Mouse (Mus musculus): ENCODE results near the gene Naa15. TPM values are rescaled to one million over a fixed set of nuclear protein-coding genes. Genes with fewer than 3 reads are reported as not detected.
"Not testable (repeated sequence)": the region's sequence is repeated elsewhere in the genome, so short reads cannot be mapped to it uniquely, and the experiment has no call there.

The Naa15 gene
- polyA plus RNA-seq, 1 experiment from 2014 or later = 34.5 TPM

- no peak overlapping the region for H3K4me3 ChIP-seq (replicated peaks)
- peaks cover 32% of the 10 kb centered on the region for H3K27me3 ChIP-seq
- H3K4me2 ChIP-seq = no peak overlapping the region
- no peak for ATAC-seq (ENCODE audit: low read depth)
- H3K36me3 ChIP-seq = no peaks in the 10 kb centered on the region
- DNase-seq = no peak
- no peaks in the 10 kb centered on the region for H3K9me3 ChIP-seq (replicated peaks)
- peaks cover 26% of the 10 kb centered on the region for H3K4me1 ChIP-seq (replicated peaks)
- 63% methylated on average over 3 of the region's 3 CpGs for WGBS (ENCODE audit: insufficient replicate concordance)
- H3K9ac ChIP-seq = no peak overlapping the region
- no peak overlapping the region for H3K27ac ChIP-seq
Observed at GRCm38 (mm10) chr3:51394881-51395280, 20.1 kb upstream of the Naa15 start.

- Histone ChIP-seq H3K4me1 (replicated peaks) (peaks cover 20% of the 10 kb centered on the region), H3K27ac (no peak overlapping the region), H3K36me3 (no peaks in the 10 kb centered on the region), H3K4me3 (replicated peaks) (peak overlapping the region; percentile 67; the same call in 1 of the 2 replicates), H3K4me2 (peak overlapping the region; percentile 76; the same call in 1 of the 2 replicates), H3K9me3 (replicated peaks) (no peaks in the 10 kb centered on the region), H3K27me3 (peaks cover 33% of the 10 kb centered on the region), H3K9ac (no peak overlapping the region)
- DNase-seq = no peak
- ATAC-seq (ENCODE audit: low read depth) = no peak
- 31% methylated on average over 19 of the region's 19 CpGs for WGBS (ENCODE audit: insufficient replicate concordance)
Observed at GRCm38 (mm10) chr3:51395461-51396145, 19.3 kb upstream of the Naa15 start.

GRCm38 (mm10) chr3:51396219-51397068 lies 18.5 kb upstream of the Naa15 start, which contains the start of gene Mgarp:
TSS of gene Mgarp (minus strand) at chr3:51396738.
- ATAC-seq (ENCODE audit: low read depth) = peak; percentile 91
- WGBS (ENCODE audit: insufficient replicate concordance) = 2% methylated on average over 41 of the region's 41 CpGs
- peak within 1 kb of the TSS; percentile 67 for H3K4me3 ChIP-seq (replicated peaks)
- peak; percentile 76 for DNase-seq
- H3K36me3 ChIP-seq = no peaks in the 10 kb centered on the region
- H3K9me3 ChIP-seq (replicated peaks) = no peaks in the 10 kb centered on the region
- H3K4me2 ChIP-seq = peak within 1 kb of the TSS; percentile 76
- no peak within 1 kb of the TSS for H3K27ac ChIP-seq
- peaks cover 35% of the 10 kb centered on the region for H3K27me3 ChIP-seq
- H3K4me1 ChIP-seq (replicated peaks) = peaks cover 21% of the 10 kb centered on the region
- peak within 1 kb of the TSS; percentile 61 for H3K9ac ChIP-seq

- Histone ChIP-seq H3K36me3 (peaks cover 4% of the 10 kb centered on the region), H3K9me3 (replicated peaks) (no peaks in the 10 kb centered on the region), H3K4me2 (no peak overlapping the region), H3K9ac (no peak overlapping the region), H3K27me3 (peaks cover 35% of the 10 kb centered on the region), H3K4me1 (replicated peaks) (peaks cover 21% of the 10 kb centered on the region), H3K4me3 (replicated peaks) (no peak overlapping the region), H3K27ac (no peak overlapping the region)
- DNase-seq (no peak), ATAC-seq (ENCODE audit: low read depth) (no peak)
- 69% methylated on average over 15 of the region's 15 CpGs for WGBS (ENCODE audit: insufficient replicate concordance)
Observed at GRCm38 (mm10) chr3:51397700-51398299, 17.1 kb upstream of the Naa15 start.

GRCm38 (mm10) chr3:51398667-51399066 lies 16.3 kb upstream of the Naa15 start:
- Histone ChIP-seq H3K9ac (no peak overlapping the region), H3K4me1 (replicated peaks) (peaks cover 21% of the 10 kb centered on the region), H3K27ac (no peak overlapping the region), H3K4me3 (replicated peaks) (no peak overlapping the region), H3K4me2 (no peak overlapping the region), H3K36me3 (peaks cover 12% of the 10 kb centered on the region), H3K27me3 (peaks cover 35% of the 10 kb centered on the region), H3K9me3 (replicated peaks) (no peaks in the 10 kb centered on the region)
- DNase-seq (no peak), ATAC-seq (ENCODE audit: low read depth) (no peak)
- WGBS (ENCODE audit: insufficient replicate concordance) = 21% methylated on average over 3 of the region's 3 CpGs

GRCm38 (mm10) chr3:51399531-51399930 lies 15.4 kb upstream of the Naa15 start:
- WGBS (ENCODE audit: insufficient replicate concordance) = 60% methylated on average over 4 of the region's 4 CpGs
- no peak overlapping the region for H3K9ac ChIP-seq
- no peak for ATAC-seq (ENCODE audit: low read depth)

GRCm38 (mm10) chr3:51400682-51401081 lies 14.3 kb upstream of the Naa15 start:
- Histone ChIP-seq H3K27me3 (peaks cover 30% of the 10 kb centered on the region), H3K4me2 (no peak overlapping the region), H3K4me3 (replicated peaks) (no peak overlapping the region), H3K4me1 (replicated peaks) (peaks cover 19% of the 10 kb centered on the region), H3K9ac (no peak overlapping the region), H3K9me3 (replicated peaks) (no peaks in the 10 kb centered on the region), H3K27ac (no peak overlapping the region), H3K36me3 (peaks cover 26% of the 10 kb centered on the region)
- WGBS (ENCODE audit: insufficient replicate concordance) = 73% methylated on average over 10 of the region's 10 CpGs
- no peak for DNase-seq
- ATAC-seq (ENCODE audit: low read depth) = no peak

More at GRCm38 (mm10) chr3:51399531-51399930, 15.4 kb upstream of the Naa15 start:
- Histone ChIP-seq H3K4me3 (replicated peaks) (no peak overlapping the region), H3K36me3 (peaks cover 21% of the 10 kb centered on the region), H3K27me3 (peaks cover 35% of the 10 kb centered on the region), H3K27ac (no peak overlapping the region), H3K4me2 (no peak overlapping the region), H3K4me1 (replicated peaks) (peaks cover 21% of the 10 kb centered on the region), H3K9me3 (replicated peaks) (no peaks in the 10 kb centered on the region)
- no peak for DNase-seq

- Histone ChIP-seq H3K4me1 (replicated peaks) (peaks cover 17% of the 10 kb centered on the region), H3K27me3 (peaks cover 23% of the 10 kb centered on the region), H3K36me3 (peaks cover 39% of the 10 kb centered on the region)
- ATAC-seq (ENCODE audit: low read depth); H3K9me3 ChIP-seq (replicated peaks); DNase-seq; H3K27ac ChIP-seq; H3K4me3 ChIP-seq (replicated peaks); H3K9ac ChIP-seq; H3K4me2 ChIP-seq: not testable (repeated sequence)
- 49% methylated on average over 4 of the region's 4 CpGs for WGBS (ENCODE audit: insufficient replicate concordance)
Observed at GRCm38 (mm10) chr3:51402054-51402453, 12.9 kb upstream of the Naa15 start.

GRCm38 (mm10) chr3:51402628-51403027 lies 12.3 kb upstream of the Naa15 start:
- H3K9me3 ChIP-seq (replicated peaks) = no peaks in the 10 kb centered on the region
- DNase-seq (no peak), ATAC-seq (ENCODE audit: low read depth) (no peak)
- peaks cover 20% of the 10 kb centered on the region for H3K4me1 ChIP-seq (replicated peaks)
- peaks cover 18% of the 10 kb centered on the region for H3K27me3 ChIP-seq
- 82% methylated on average over 12 of the region's 12 CpGs for WGBS (ENCODE audit: insufficient replicate concordance)
- no peak overlapping the region for H3K4me2 ChIP-seq
- no peak overlapping the region for H3K9ac ChIP-seq
- H3K4me3 ChIP-seq (replicated peaks) = no peak overlapping the region
- H3K36me3 ChIP-seq = peaks cover 39% of the 10 kb centered on the region
- no peak overlapping the region for H3K27ac ChIP-seq

GRCm38 (mm10) chr3:51407870-51408560 lies 6.9 kb upstream of the Naa15 start:
- Histone ChIP-seq H3K27me3 (no peaks in the 10 kb centered on the region), H3K9me3 (replicated peaks) (no peaks in the 10 kb centered on the region), H3K4me2 (peak overlapping the region; percentile 82), H3K36me3 (peaks cover 33% of the 10 kb centered on the region), H3K4me1 (replicated peaks) (peaks cover 37% of the 10 kb centered on the region), H3K4me3 (replicated peaks) (peak overlapping the region; percentile 93), H3K9ac (peak overlapping the region; percentile 96), H3K27ac (peak overlapping the region; percentile 87)
- peak; percentile 25; the same call in 1 of the 2 replicates for ATAC-seq (ENCODE audit: low read depth)
- WGBS (ENCODE audit: insufficient replicate concordance) = 21% methylated on average over 20 of the region's 20 CpGs
- DNase-seq = peak; percentile 9
